Mouse (Mus musculus): Measurements from ENCODE around the gene Efhd1.

- no peak for TF ChIP-seq HCFC1 (IDR thresholded peaks at IDR 0.05; ENCODE audit: low read depth, low read length)
- no peak for TF ChIP-seq E2F4 (IDR thresholded peaks at IDR 0.05; ENCODE audit: borderline replicate concordance, low read depth, low read length)
- no peak for TF ChIP-seq POLR2A (IDR thresholded peaks at IDR 0.05; ENCODE audit: control insufficient read depth in 1 of 2, insufficient read depth in 1 of 2, low read depth in 1 of 2, low read length in 2 of 2, poor library complexity in 1 of 2)
- no peak for TF ChIP-seq POLR2AphosphoS2 (IDR thresholded peaks at IDR 0.05; ENCODE audit: low read length)
- no peak for TF ChIP-seq NELFE (IDR thresholded peaks at IDR 0.05; ENCODE audit: low read depth, low read length)
- no peak for TF ChIP-seq USF2 (IDR thresholded peaks at IDR 0.05; ENCODE audit: borderline replicate concordance in 1 of 2, insufficient read depth in 1 of 2, low read depth in 1 of 2, low read length in 2 of 2)
- no peak for TF ChIP-seq CHD1 (IDR thresholded peaks at IDR 0.05; ENCODE audit: low read depth, low read length)
- TF ChIP-seq MAX (IDR thresholded peaks at IDR 0.05; ENCODE audit: low read length) = no peak
- no peak for TF ChIP-seq MXI1 (IDR thresholded peaks at IDR 0.05; ENCODE audit: low read depth, low read length)
- TF ChIP-seq EP300 (IDR thresholded peaks at IDR 0.05; ENCODE audit: low read depth in 1 of 2, low read length in 2 of 2) = no peak
- no peak for TF ChIP-seq RCOR1 (IDR thresholded peaks at IDR 0.05; ENCODE audit: low read depth, low read length)
- TF ChIP-seq CTCF (IDR thresholded peaks at IDR 0.05 in 2 of 3, conservative IDR thresholded peaks at IDR 0.05 in 1 of 3; ENCODE audit: control insufficient read depth in 1 of 3, insufficient read depth in 1 of 3, low read depth in 2 of 3, low read length in 3 of 3, poor library complexity in 1 of 3, severe bottlenecking in 1 of 3) = no peak
Measured at GRCm38 (mm10) chr1:87276056-87276455, 11.9 kb downstream of the Efhd1 start.
